Mouse (Mus musculus) embryonic facial prominence, embryonic 11.5 days (tissue): ENCODE results near the gene Ttc39a. TPM values are rescaled to one million over a fixed set of nuclear protein-coding genes. Genes with fewer than 3 reads are reported as not detected.

Source experiments
- ATAC-seq: fragments of 200-750 bp; cut with Nextera tagmentation; replicated peaks from 2 replicates; pipeline ENCODE4 v1.8.0; 2017; ENCODE audit warnings: low read depth; ENCODE audit not compliant: insufficient number of reproducible peaks, low FRiP score, low TSS enrichment
- DNase-seq: peaks from one replicate; pipeline ENCODE4 v3.0.0-alpha.2; 2015; ENCODE audit warnings: low spot score
- H3K27ac ChIP-seq: fragments of 300-500 bp; sonication (generic); replicated peaks from 2 replicates; pipeline ENCODE4 v1.5.1; 2014; ENCODE audit warnings: mild to moderate bottlenecking, low read depth, low read length, control low read depth
- H3K27me3 ChIP-seq: fragments of 300-500 bp; sonication (generic); 2 replicates; pipeline ENCODE4 v1.6.1; 2014; ENCODE audit warnings: mild to moderate bottlenecking, low read length, moderate library complexity, mixed read lengths; ENCODE audit not compliant: control insufficient read depth, insufficient read depth
- H3K36me3 ChIP-seq: fragments of 300-500 bp; sonication (generic); replicated peaks from 2 replicates; pipeline ENCODE4 v1.6.1; 2014; ENCODE audit warnings: low read depth, mild to moderate bottlenecking, low read length, moderate library complexity, mixed read lengths; ENCODE audit not compliant: control insufficient read depth, insufficient read depth
- H3K4me1 ChIP-seq: fragments of 300-500 bp; sonication (generic); 2 replicates; pipeline ENCODE4 v1.6.1; 2014; ENCODE audit warnings: low read length, mixed read lengths; ENCODE audit not compliant: control insufficient read depth, insufficient read depth
- H3K4me2 ChIP-seq: fragments of 300-500 bp; sonication (generic); 2 replicates; pipeline ENCODE4 v1.6.1; 2014; ENCODE audit warnings: low read depth, mild to moderate bottlenecking, control low read depth, low read length, moderate library complexity
- H3K4me3 ChIP-seq: fragments of 300-500 bp; sonication (generic); 2 replicates; pipeline ENCODE4 v1.5.1; 2014; ENCODE audit warnings: low read depth, low read length, control low read depth
- H3K9ac ChIP-seq: fragments of 300-500 bp; sonication (generic); replicated peaks from 2 replicates; pipeline ENCODE4 v1.6.1; 2014; ENCODE audit warnings: mild to moderate bottlenecking, control low read depth, low read length
- H3K9me3 ChIP-seq: fragments of 300-500 bp; sonication (generic); replicated peaks from 2 replicates; pipeline ENCODE4 v1.6.1; 2016; ENCODE audit warnings: mild to moderate bottlenecking, low read length, inconsistent platforms, mixed read lengths; ENCODE audit not compliant: control insufficient read depth
- WGBS: fragments of 180-500 bp; shearing (Covaris S2); extraction: QIAGEN DNeasy Blood & Tissue Kit; methylation state at CpG from one replicate; pipeline ENCODE4 v1.1.7; 2014; 5-methylcytosine and 5-hydroxymethylcytosine counted together
- polyA plus RNA-seq: library from polyadenylated mRNA; unstranded; fragments of >200 nt; fragmentation: Nextera tagmentation; extraction: Ambion mirVana; gene quantifications from 2 replicates; pipeline ENCODE4 v1.2.1, GENCODE M21; 2014

Gene Ttc39a
- polyA plus RNA-seq, 1 experiment from 2014 or later = 4.8 TPM

- no peaks in the 10 kb centered on the region for H3K9me3 ChIP-seq
- H3K27ac ChIP-seq = no peak overlapping the region; the same call in 1 of the 2 replicates
- H3K9ac ChIP-seq = no peak overlapping the region
- no peaks in the 10 kb centered on the region for H3K36me3 ChIP-seq
- peaks cover 2% of the 10 kb centered on the region; the same call in 1 of the 2 replicates for H3K27me3 ChIP-seq
- no peak overlapping the region for H3K4me3 ChIP-seq
- DNase-seq = no peak
- peaks cover 4% of the 10 kb centered on the region; the same call in 1 of the 2 replicates for H3K4me1 ChIP-seq
- no peak for ATAC-seq
- WGBS = 73% methylated on average over 9 of the region's 9 CpGs
- H3K4me2 ChIP-seq = no peak overlapping the region
Observed at GRCm38 (mm10) chr4:109410681-109411376, 4.4 kb downstream of the Ttc39a start.

- Histone ChIP-seq H3K9ac (no peak overlapping the region), H3K27ac (no peak overlapping the region), H3K4me2 (no peak overlapping the region; the same call in 1 of the 2 replicates), H3K9me3 (no peaks in the 10 kb centered on the region), H3K4me1 (no peaks in the 10 kb centered on the region), H3K36me3 (no peaks in the 10 kb centered on the region), H3K4me3 (no peak overlapping the region), H3K27me3 (peaks cover 2% of the 10 kb centered on the region; the same call in 1 of the 2 replicates)
- no peak for ATAC-seq
- no peak for DNase-seq
- 82% methylated on average over 6 of the region's 6 CpGs for WGBS
Observed at GRCm38 (mm10) chr4:109411377-109411967, 5.0 kb downstream of the Ttc39a start.

- 86% methylated on average over 5 of the region's 5 CpGs for WGBS
- Histone ChIP-seq H3K36me3 (no peaks in the 10 kb centered on the region), H3K9ac (no peak overlapping the region), H3K4me3 (no peak overlapping the region), H3K27ac (no peak overlapping the region), H3K27me3 (no peaks in the 10 kb centered on the region), H3K9me3 (no peaks in the 10 kb centered on the region), H3K4me1 (no peaks in the 10 kb centered on the region), H3K4me2 (no peak overlapping the region)
- DNase-seq (no peak), ATAC-seq (no peak)
Observed at GRCm38 (mm10) chr4:109412233-109412632, 5.8 kb downstream of the Ttc39a start.

GRCm38 (mm10) chr4:109417998-109418397 lies 11.6 kb downstream of the Ttc39a start:
- Histone ChIP-seq H3K36me3 (no peaks in the 10 kb centered on the region), H3K4me1 (no peaks in the 10 kb centered on the region), H3K9me3 (no peaks in the 10 kb centered on the region), H3K27ac (no peak overlapping the region), H3K4me2 (no peak overlapping the region), H3K27me3 (no peaks in the 10 kb centered on the region), H3K4me3 (no peak overlapping the region), H3K9ac (no peak overlapping the region)
- no peak for DNase-seq
- no peak for ATAC-seq
- WGBS = 83% methylated on average over 1 of the region's 1 CpGs

- Histone ChIP-seq H3K27me3 (no peaks in the 10 kb centered on the region), H3K36me3 (no peaks in the 10 kb centered on the region), H3K9ac (no peak overlapping the region), H3K4me2 (no peak overlapping the region), H3K27ac (no peak overlapping the region), H3K4me1 (no peaks in the 10 kb centered on the region), H3K4me3 (no peak overlapping the region), H3K9me3 (no peaks in the 10 kb centered on the region)
- ATAC-seq (no peak), DNase-seq (no peak)
- 25% methylated on average over 3 of the region's 3 CpGs for WGBS
Observed at GRCm38 (mm10) chr4:109419017-109419416, 12.6 kb downstream of the Ttc39a start.

GRCm38 (mm10) chr4:109419563-109419962 lies 13.1 kb downstream of the Ttc39a start:
- Histone ChIP-seq H3K4me1 (no peaks in the 10 kb centered on the region), H3K36me3 (no peaks in the 10 kb centered on the region), H3K27me3 (no peaks in the 10 kb centered on the region), H3K4me3 (no peak overlapping the region), H3K27ac (no peak overlapping the region), H3K9me3 (no peaks in the 10 kb centered on the region), H3K4me2 (no peak overlapping the region), H3K9ac (no peak overlapping the region)
- 82% methylated on average over 4 of the region's 4 CpGs for WGBS
- DNase-seq (no peak), ATAC-seq (no peak)

- Histone ChIP-seq H3K4me3 (no peak overlapping the region), H3K27ac (no peak overlapping the region), H3K4me1 (no peaks in the 10 kb centered on the region), H3K9ac (no peak overlapping the region), H3K36me3 (no peaks in the 10 kb centered on the region), H3K27me3 (no peaks in the 10 kb centered on the region), H3K9me3 (no peaks in the 10 kb centered on the region), H3K4me2 (no peak overlapping the region)
- DNase-seq = no peak
- 75% methylated on average over 8 of the region's 8 CpGs for WGBS
- ATAC-seq = peak; percentile 54; the same call in 1 of the 2 replicates
Observed at GRCm38 (mm10) chr4:109420138-109420795, 13.8 kb downstream of the Ttc39a start.

- Histone ChIP-seq H3K4me1 (no peaks in the 10 kb centered on the region), H3K9ac (no peak overlapping the region), H3K9me3 (no peaks in the 10 kb centered on the region), H3K36me3 (no peaks in the 10 kb centered on the region), H3K27me3 (no peaks in the 10 kb centered on the region), H3K4me2 (no peak overlapping the region), H3K27ac (no peak overlapping the region), H3K4me3 (no peak overlapping the region)
- 87% methylated on average over 7 of the region's 7 CpGs for WGBS
- DNase-seq (no peak), ATAC-seq (no peak)
Observed at GRCm38 (mm10) chr4:109421608-109422007, 15.2 kb downstream of the Ttc39a start.
